Mouse (Mus musculus) bone marrow, adult 2 months (tissue): ENCODE measurements around the gene Gpr89.

Experiments
- CTCF ChIP-seq: fragments of 200-500 bp; IDR thresholded peaks from 2 replicates; pipeline ENCODE4 v1.5.1; 2011; ENCODE audit warnings: low read length, control low read depth; ENCODE audit not compliant: control insufficient read depth, insufficient read depth
- POLR2A ChIP-seq: fragments of 200-500 bp; IDR thresholded peaks from 2 replicates; pipeline ENCODE4 v1.6.1; 2011; ENCODE audit warnings: low read depth, mild to moderate bottlenecking, control low read depth, low read length, borderline replicate concordance; ENCODE audit not compliant: control insufficient read depth

DNA sequence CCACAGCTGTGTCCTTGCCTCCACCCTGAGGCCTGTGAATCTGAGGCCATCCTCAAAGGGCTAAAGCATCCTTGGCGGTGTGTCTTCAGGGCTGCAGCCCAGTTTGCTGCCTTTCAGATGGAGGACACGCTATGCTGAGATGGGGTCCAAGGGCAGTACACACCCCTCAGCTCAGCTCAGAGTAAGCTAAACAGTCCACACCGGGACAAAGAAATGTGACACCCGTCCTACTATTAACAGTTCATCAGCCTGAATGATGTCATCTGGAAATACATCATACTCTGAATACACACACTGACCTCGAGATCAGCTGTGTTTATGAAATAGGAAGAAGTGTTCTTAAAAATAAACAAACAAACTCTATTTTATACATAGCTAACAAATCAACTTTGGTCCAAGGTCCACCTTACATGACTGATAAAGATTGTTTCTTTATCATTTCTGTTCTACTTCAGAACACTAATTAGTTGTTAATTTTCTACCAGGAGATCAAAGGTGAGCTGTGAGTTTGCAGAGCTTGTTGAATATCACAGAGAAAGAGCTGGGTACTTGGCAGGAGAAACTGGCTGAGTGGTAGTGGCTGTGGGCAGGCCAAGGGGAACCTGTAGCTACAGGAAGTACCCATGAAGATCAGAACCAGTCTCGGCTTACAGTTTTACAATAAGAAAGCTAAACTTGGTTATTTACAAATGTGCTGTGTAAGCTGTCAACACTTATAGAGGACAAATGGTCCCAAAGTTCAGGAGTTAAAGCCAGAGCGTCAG lies 30.2 kb downstream of the Gpr89 start:
- TF ChIP-seq POLR2A: no peak
- no peak for TF ChIP-seq CTCF
